Mouse (Mus musculus): ENCODE results near the gene Sctr.

Sctr gene

GRCm38 (mm10) chr1:120069120-120069519 lies 62.4 kb downstream of the Sctr start:
- no peak for DNase-seq (ENCODE audit: low spot score in 2 of 2)

GRCm38 (mm10) chr1:120070168-120070567 lies 63.5 kb downstream of the Sctr start:
- DNase-seq (ENCODE audit: low spot score in 2 of 2), result no peak

GRCm38 (mm10) chr1:120071133-120071532 lies 64.4 kb downstream of the Sctr start:
- no peak for DNase-seq (ENCODE audit: low spot score in 2 of 2)

GRCm38 (mm10) chr1:120072900-120073299 lies 66.2 kb downstream of the Sctr start:
- DNase-seq (ENCODE audit: low spot score in 2 of 2), result no peak

- peak in 1 of 2 experiments; percentile 52 for DNase-seq (ENCODE audit: low spot score in 2 of 2)
These were observed 67.0 kb downstream of the Sctr start, which contains the start of gene Tmem37 for GRCm38 (mm10) chr1:120073519-120074306. Tmem37 (minus strand) TSS chr1:120074074.

- no peak for DNase-seq (ENCODE audit: low spot score in 2 of 2)
These were observed 67.6 kb downstream of the Sctr start for GRCm38 (mm10) chr1:120074307-120074702.

GRCm38 (mm10) chr1:120074931-120075330 lies 68.2 kb downstream of the Sctr start:
- DNase-seq (ENCODE audit: low spot score in 2 of 2), result no peak

- DNase-seq (ENCODE audit: low spot score in 2 of 2), result no peak
These were observed 68.8 kb downstream of the Sctr start for GRCm38 (mm10) chr1:120075507-120075906.

- no peak for DNase-seq (ENCODE audit: low spot score in 2 of 2)
These were observed 71.2 kb downstream of the Sctr start for GRCm38 (mm10) chr1:120077746-120078410.

- no peak for DNase-seq (ENCODE audit: low spot score in 2 of 2)
These were observed 73.9 kb downstream of the Sctr start for GRCm38 (mm10) chr1:120080632-120081031.

- DNase-seq (ENCODE audit: low spot score in 2 of 2), result no peak
These were observed 76.4 kb downstream of the Sctr start for GRCm38 (mm10) chr1:120082957-120083585.

- DNase-seq (ENCODE audit: low spot score in 2 of 2), result no peak
These were observed 77.3 kb downstream of the Sctr start for GRCm38 (mm10) chr1:120083921-120084517.

GRCm38 (mm10) chr1:120085696-120086095 lies 79.0 kb downstream of the Sctr start:
- DNase-seq (ENCODE audit: low spot score in 2 of 2), result no peak

GRCm38 (mm10) chr1:120086644-120087043 lies 80.0 kb downstream of the Sctr start:
- DNase-seq (ENCODE audit: low spot score in 2 of 2), result no peak

- DNase-seq (ENCODE audit: low spot score in 2 of 2), result no peak
These were observed 82.5 kb downstream of the Sctr start for GRCm38 (mm10) chr1:120089180-120089579.

- DNase-seq (ENCODE audit: low spot score in 2 of 2), result no peak
These were observed 84.3 kb downstream of the Sctr start for GRCm38 (mm10) chr1:120090880-120091570.

- DNase-seq (ENCODE audit: low spot score in 2 of 2), result peak; percentile 68 to 82
These were observed 86.9 kb downstream of the Sctr start for GRCm38 (mm10) chr1:120093482-120094134.

GRCm38 (mm10) chr1:120094920-120095319 lies 88.2 kb downstream of the Sctr start:
- DNase-seq (ENCODE audit: low spot score in 2 of 2), result no peak

- peak; percentile 49 to 75 for DNase-seq (ENCODE audit: low spot score in 2 of 2)
These were observed 91.6 kb downstream of the Sctr start for GRCm38 (mm10) chr1:120098327-120098726.

GRCm38 (mm10) chr1:120099483-120099882 lies 92.8 kb downstream of the Sctr start:
- DNase-seq (ENCODE audit: low spot score in 2 of 2), result peak in 1 of 2 experiments; percentile 41
